Mouse (Mus musculus) thymus, adult 2 months (tissue): ENCODE measurements around the gene Gpr55. TPM values are rescaled to one million over a fixed set of nuclear protein-coding genes. Genes with fewer than 3 reads are reported as not detected.

Source experiments
- DNase-seq: peaks from one replicate; pipeline ENCODE4 v3.0.0; 2021
- H3K27ac ChIP-seq: fragments of 200-500 bp; 2 replicates; pipeline ENCODE4 v1.5.1; 2012; ENCODE audit warnings: low read length, control low read depth; ENCODE audit not compliant: control insufficient read depth, insufficient read depth
- H3K27me3 ChIP-seq: fragments of 200-500 bp; 2 replicates; pipeline ENCODE4 v1.6.1; 2012; ENCODE audit warnings: mild to moderate bottlenecking, low read length, moderate library complexity, mixed read lengths; ENCODE audit not compliant: control insufficient read depth, insufficient read depth
- H3K36me3 ChIP-seq: fragments of 200-500 bp; 2 replicates; pipeline ENCODE4 v1.6.1; 2012; ENCODE audit warnings: mild to moderate bottlenecking, low read length, moderate library complexity; ENCODE audit not compliant: control insufficient read depth, insufficient read depth
- H3K4me1 ChIP-seq: fragments of 200-500 bp; replicated peaks from 2 replicates; pipeline ENCODE4 v1.6.1; 2012; ENCODE audit warnings: low read length; ENCODE audit not compliant: control insufficient read depth, insufficient read depth
- H3K4me3 ChIP-seq: fragments of 200-500 bp; 2 replicates; pipeline ENCODE4 v1.5.1; 2012; ENCODE audit warnings: mild to moderate bottlenecking, low read length, control low read depth, moderate library complexity; ENCODE audit not compliant: control insufficient read depth, insufficient read depth
- CTCF ChIP-seq: fragments of 200-500 bp; IDR thresholded peaks from 2 replicates; pipeline ENCODE4 v1.5.1; 2012; ENCODE audit warnings: mild to moderate bottlenecking, control low read depth, low read length, moderate library complexity, borderline replicate concordance; ENCODE audit not compliant: control insufficient read depth, poor library complexity, insufficient read depth; ENCODE audit errors: extremely low read depth
- POLR2A ChIP-seq: fragments of 200-500 bp; IDR thresholded peaks from 2 replicates; pipeline ENCODE4 v1.6.1; 2012; ENCODE audit warnings: mild to moderate bottlenecking, low read length, control low read depth, moderate library complexity; ENCODE audit not compliant: control insufficient read depth, poor library complexity, insufficient read depth; ENCODE audit errors: extremely low read depth
- WGBS: fragments of 180-500 bp; shearing (Covaris S2); methylation state at CpG from one replicate; pipeline ENCODE4 v1.1.7; 2018; 5-methylcytosine and 5-hydroxymethylcytosine counted together
- polyA plus RNA-seq: library from polyadenylated mRNA; depleted of rRNA; stranded (reverse); fragments of >200 nt; gene quantifications from 2 replicates; pipeline ENCODE4 v1.2.3, GENCODE M21; 2012; rRNA removed

The Gpr55 gene
- polyA plus RNA-seq = 1.5 and 1.8 TPM in 2 replicates

DNA sequence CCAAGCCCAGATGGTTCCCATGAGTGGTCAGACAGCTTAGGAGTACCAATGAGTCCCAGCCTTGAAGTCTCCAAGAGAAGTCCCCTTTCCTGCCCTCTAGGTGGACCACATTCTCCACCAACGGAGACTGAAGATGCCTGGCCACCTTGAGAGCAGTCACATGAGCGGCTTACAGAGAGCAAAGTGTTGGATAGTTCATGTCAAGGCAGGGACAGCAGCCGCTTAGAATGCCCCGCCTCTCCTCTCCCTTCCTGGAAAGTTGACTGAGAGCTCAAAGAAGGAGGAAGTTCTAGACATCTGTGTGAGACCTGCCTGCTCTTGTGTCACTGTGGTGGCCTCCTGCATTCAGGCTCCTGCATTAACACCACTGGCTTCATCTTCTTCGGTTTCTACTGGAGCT lies at the start of gene Gpr55:
TSS of gene Gpr55 (minus strand) at position 135 of the 400 bp plus-strand sequence.
- no peak within 1 kb of the TSS for H3K4me3 ChIP-seq
- H3K36me3 ChIP-seq = no peaks in the 10 kb centered on the region
- peak; percentile 40 for DNase-seq
- H3K27ac ChIP-seq = peak within 1 kb of the TSS; percentile 55
- TF ChIP-seq POLR2A = no peak
- no peak for TF ChIP-seq CTCF
- H3K4me1 ChIP-seq = peaks cover 55% of the 10 kb centered on the region
- 3% methylated on average over 5 of the region's 5 CpGs for WGBS
- no peaks in the 10 kb centered on the region for H3K27me3 ChIP-seq

DNA sequence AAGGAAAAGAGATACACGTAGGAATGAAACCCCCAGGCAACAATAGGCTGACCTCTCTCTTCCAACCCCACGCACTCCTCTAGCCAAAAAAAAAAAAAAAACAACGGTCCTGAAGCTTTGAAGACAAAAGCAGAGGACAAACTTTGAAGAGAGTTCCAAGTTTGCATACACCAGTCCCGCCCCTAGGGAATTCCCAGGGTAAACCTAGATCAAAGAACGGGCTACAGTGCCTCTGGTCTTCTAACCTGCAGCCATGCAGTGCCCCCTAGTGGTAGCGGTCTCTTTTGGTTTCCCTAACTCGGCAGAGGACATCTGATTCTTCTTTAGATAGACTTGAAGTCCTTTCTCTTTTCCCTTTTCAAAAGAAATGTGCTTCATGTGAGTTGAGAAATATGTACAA lies 47.0 kb upstream of the Gpr55 start:
- no peak for TF ChIP-seq CTCF
- TF ChIP-seq POLR2A = no peak
- 13% methylated on average over 7 of the region's 7 CpGs for WGBS
- Histone ChIP-seq H3K4me3 (no peak overlapping the region), H3K36me3 (no peaks in the 10 kb centered on the region), H3K4me1 (peaks cover 13% of the 10 kb centered on the region), H3K27me3 (no peaks in the 10 kb centered on the region), H3K27ac (no peak overlapping the region)
- DNase-seq = peak; percentile 89

DNA sequence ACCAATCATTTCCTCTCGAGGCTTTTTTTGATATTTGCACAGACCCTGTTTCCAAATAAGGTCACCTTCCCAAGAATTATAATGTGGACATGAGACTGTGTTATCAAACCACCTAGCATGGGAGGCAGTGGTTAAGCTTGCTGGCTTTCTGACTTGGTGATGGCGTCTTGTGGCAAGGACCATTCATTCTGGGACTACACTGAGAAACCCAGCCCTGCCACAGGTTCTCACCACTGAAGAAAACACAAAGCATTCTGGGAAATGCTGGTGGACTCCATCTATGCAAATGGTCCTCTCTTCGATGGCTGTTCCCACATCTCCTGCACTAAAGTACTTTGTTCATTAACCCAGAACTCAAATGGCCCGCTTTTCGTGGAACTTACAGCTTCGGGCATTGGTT lies 45.2 kb upstream of the Gpr55 start:
- TF ChIP-seq POLR2A = no peak
- TF ChIP-seq CTCF = no peak
- 91% methylated on average over 6 of the region's 6 CpGs for WGBS
- Histone ChIP-seq H3K36me3 (no peaks in the 10 kb centered on the region), H3K27ac (no peak overlapping the region), H3K4me1 (peaks cover 13% of the 10 kb centered on the region), H3K27me3 (no peaks in the 10 kb centered on the region), H3K4me3 (no peak overlapping the region)
- no peak for DNase-seq

DNA sequence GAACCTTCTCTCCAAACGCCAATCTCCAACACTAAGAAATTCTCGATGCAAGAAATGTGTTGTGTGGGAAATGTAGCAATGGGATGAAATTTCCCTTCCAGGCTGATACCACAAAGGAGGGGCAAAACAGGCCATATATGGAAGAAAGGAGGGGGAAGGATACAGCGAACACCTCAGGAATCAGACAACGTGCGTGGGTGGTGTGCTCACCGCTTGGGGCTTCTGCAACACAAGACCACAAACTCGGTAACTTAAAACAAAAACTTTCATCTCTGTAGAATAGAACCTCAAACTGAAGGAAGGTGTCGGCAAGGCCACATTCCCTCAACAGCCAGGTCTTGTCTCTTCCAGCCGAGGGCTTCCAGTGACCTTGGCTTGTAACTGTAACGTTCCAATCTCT lies 44.7 kb upstream of the Gpr55 start:
- Histone ChIP-seq H3K27ac (no peak overlapping the region), H3K4me1 (peaks cover 13% of the 10 kb centered on the region), H3K27me3 (no peaks in the 10 kb centered on the region), H3K4me3 (no peak overlapping the region), H3K36me3 (no peaks in the 10 kb centered on the region)
- TF ChIP-seq CTCF (no peak), POLR2A (no peak)
- no peak for DNase-seq
- 41% methylated on average over 10 of the region's 10 CpGs for WGBS

DNA sequence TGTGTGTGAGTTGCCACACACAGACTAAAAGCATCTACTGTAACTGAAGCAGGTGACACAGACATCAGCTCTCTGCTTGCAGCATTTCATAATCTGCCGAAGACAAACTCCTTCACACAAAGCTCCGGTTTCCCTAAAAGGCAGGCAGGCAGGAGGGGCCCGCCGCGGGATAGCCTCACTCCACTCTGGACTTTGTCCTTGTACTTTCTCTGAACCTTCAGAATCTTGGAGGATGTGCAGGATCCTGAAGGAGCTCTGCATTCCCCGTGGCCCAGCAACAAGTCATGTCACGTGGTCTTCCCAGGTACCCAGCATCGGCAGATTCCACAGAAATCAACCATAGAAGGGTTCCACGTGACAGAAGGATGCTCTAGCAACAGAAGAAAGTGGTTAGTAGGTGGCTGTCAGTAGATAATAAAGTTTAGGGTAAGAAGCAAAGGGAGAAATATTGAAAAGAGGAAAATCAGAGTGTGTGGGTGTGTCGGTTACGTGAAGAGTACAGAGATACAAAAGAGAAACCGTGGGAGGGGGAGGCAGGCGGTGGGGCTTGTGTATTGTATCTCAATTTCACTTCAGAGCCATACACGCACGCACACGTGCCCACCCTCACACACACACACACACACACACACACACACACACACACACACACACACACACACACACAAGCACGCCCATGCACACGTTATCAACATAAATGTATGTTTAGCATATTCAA lies 39.2 kb upstream of the Gpr55 start:
- Histone ChIP-seq H3K27ac (no peak overlapping the region), H3K4me3 (no peak overlapping the region), H3K36me3 (no peaks in the 10 kb centered on the region), H3K4me1 (peaks cover 4% of the 10 kb centered on the region; the same call in 1 of the 2 replicates), H3K27me3 (no peaks in the 10 kb centered on the region)
- no peak for DNase-seq
- TF ChIP-seq POLR2A (no peak), CTCF (no peak)
- WGBS = 92% methylated on average over 18 of the region's 18 CpGs

DNA sequence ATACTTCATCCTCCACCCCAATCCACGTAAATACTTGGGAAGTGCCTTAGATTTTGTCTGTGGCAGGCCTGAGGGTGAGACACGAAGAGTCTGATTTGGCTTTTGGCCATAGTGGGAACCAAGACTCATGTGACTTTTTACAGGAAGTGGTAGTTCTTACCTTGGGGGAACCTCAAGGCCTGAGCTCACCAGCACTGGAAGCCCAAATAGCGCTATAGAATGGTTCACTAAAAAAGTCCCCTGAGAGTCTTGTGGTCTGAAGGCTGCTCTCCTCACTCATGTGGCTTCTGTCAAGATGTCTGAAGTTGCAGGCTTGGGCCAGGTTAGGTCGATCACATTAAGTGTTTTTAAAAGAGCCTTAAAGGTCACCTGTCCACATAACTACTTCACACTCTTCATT lies 37.2 kb upstream of the Gpr55 start:
- Histone ChIP-seq H3K4me1 (peaks cover 4% of the 10 kb centered on the region; the same call in 1 of the 2 replicates), H3K27ac (no peak overlapping the region), H3K4me3 (no peak overlapping the region), H3K27me3 (no peaks in the 10 kb centered on the region), H3K36me3 (no peaks in the 10 kb centered on the region)
- 28% methylated on average over 4 of the region's 4 CpGs for WGBS
- no peak for TF ChIP-seq POLR2A
- no peak for TF ChIP-seq CTCF
- no peak for DNase-seq
